Mouse (Mus musculus): ENCODE measurements around the gene Luzp1. TPM values are rescaled to one million over a fixed set of nuclear protein-coding genes. Genes with fewer than 3 reads are reported as not detected.

Luzp1 gene
- polyA plus RNA-seq, 1 experiment from 2014 or later: 83.8 TPM

DNA sequence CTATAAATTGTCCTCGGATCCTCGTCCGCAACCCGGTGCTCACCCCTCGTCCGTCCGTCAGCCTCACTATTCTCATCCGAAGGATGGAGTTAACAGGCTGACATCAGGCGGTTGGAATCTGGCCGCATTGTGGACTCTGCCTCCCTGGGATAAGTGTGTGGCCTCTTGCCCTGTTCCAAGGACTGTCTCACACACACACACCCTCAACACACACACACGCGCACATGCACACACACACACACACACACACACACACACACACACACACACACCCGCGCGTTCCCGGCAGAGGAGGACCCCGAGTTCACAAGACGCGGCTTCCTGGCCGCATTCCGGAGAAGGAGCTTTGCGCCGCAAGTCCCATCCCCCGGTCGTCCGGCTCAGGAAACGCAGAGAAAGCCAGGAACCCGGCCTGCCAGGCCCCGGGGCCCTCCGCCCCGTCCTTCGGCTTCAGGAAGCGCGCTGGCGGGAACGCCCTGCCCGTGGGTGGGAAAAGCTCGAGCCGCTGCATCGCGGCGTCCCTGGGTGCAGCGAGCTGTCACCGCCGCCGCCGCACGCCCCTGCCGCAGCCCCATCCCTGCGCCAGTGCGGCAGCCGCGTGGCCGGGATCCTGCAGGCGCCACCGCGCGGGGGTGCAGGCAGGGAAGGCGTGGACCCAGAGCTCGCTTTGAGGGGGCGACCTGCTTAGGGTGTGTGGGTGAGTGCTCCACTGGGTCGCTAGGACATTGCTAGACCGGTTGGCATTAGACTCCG is 7.3 kb upstream of the Luzp1 start, which contains the start of gene 6030445D17Rik:
Gene 6030445D17Rik (plus strand): TSS at position 165 of the 753 bp plus-strand sequence.
- peaks cover 22% of the 10 kb centered on the region for H3K4me1 ChIP-seq (replicated peaks)

DNA sequence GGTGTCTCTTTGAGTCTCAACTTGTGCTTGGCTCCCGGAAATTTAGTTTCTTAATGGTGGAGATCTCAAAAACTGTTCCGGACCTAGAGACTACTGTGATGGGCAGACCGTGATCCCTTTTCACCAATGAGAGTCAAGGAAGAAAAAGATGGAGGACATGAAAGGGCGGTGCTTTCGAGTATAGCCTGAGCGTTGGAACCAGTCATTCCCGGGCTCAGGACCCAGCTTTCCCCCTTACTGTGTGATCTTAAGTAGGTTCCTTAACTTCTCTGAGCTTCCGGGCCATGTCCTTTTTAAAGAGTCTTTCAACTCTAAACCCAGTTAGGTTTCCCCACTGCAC is 6.8 kb upstream of the Luzp1 start:
- H3K27me3 ChIP-seq (replicated peaks): peaks cover 3% of the 10 kb centered on the region; the same call in 1 of the 2 replicates
- H3K4me1 ChIP-seq (replicated peaks): peaks cover 22% of the 10 kb centered on the region
- peak overlapping the region; percentile 69 for H3K4me3 ChIP-seq
- H3K36me3 ChIP-seq: no peaks in the 10 kb centered on the region
- peak overlapping the region; percentile 75 for H3K9ac ChIP-seq
- H3K4me2 ChIP-seq: peak overlapping the region; percentile 84
- H3K27ac ChIP-seq (ENCODE audit: poor library complexity, severe bottlenecking): peak overlapping the region; percentile 62
- H3K9me3 ChIP-seq (replicated peaks): no peaks in the 10 kb centered on the region
- WGBS: 3% methylated on average over 8 of the region's 8 CpGs
- ATAC-seq (ENCODE audit: insufficient number of reproducible peaks, low FRiP score): no peak; the same call in 1 of the 2 replicates

More for the DNA sequence above, 7.3 kb upstream of the Luzp1 start, which contains the start of gene 6030445D17Rik:
- peaks cover 3% of the 10 kb centered on the region; the same call in 1 of the 2 replicates for H3K27me3 ChIP-seq (replicated peaks)
- peak within 1 kb of the TSS; percentile 84 for H3K4me2 ChIP-seq
- H3K4me3 ChIP-seq: peak within 1 kb of the TSS; percentile 69
- no peaks in the 10 kb centered on the region for H3K36me3 ChIP-seq
- no peaks in the 10 kb centered on the region for H3K9me3 ChIP-seq (replicated peaks)
- peak within 1 kb of the TSS; percentile 75 for H3K9ac ChIP-seq
- peak within 1 kb of the TSS; percentile 62 for H3K27ac ChIP-seq (ENCODE audit: poor library complexity, severe bottlenecking)
- WGBS: under 1% methylated on average over 57 of the region's 64 CpGs
- peak; percentile 79 for ATAC-seq (ENCODE audit: insufficient number of reproducible peaks, low FRiP score)

DNA sequence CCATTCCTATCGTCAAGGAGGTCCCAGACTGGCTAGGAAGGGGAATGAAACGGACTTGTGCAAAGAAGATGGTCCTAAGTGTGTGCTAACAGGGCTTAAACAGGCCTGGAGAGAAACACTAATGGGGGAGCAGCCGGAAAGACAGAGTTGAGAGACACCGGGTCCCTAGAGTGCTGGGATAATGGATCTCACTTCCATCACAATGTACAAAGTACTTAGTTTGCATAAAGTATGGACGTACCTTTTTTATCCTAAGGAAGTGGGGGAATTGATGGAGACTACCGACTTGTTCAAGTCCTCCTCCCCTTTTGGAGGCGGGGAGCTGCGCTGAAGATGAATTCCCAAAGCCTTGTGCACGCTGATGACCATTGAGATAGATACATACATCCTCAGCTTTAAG is 6.1 kb upstream of the Luzp1 start:
- Histone ChIP-seq H3K4me1 (replicated peaks) (peaks cover 22% of the 10 kb centered on the region), H3K27ac (ENCODE audit: poor library complexity, severe bottlenecking) (no peak overlapping the region), H3K4me2 (peak overlapping the region; percentile 84), H3K27me3 (replicated peaks) (peaks cover 3% of the 10 kb centered on the region; the same call in 1 of the 2 replicates), H3K9me3 (replicated peaks) (no peaks in the 10 kb centered on the region), H3K36me3 (no peaks in the 10 kb centered on the region), H3K9ac (no peak overlapping the region), H3K4me3 (peak overlapping the region; percentile 69)
- ATAC-seq (ENCODE audit: insufficient number of reproducible peaks, low FRiP score): no peak
- 27% methylated on average over 9 of the region's 9 CpGs for WGBS

DNA sequence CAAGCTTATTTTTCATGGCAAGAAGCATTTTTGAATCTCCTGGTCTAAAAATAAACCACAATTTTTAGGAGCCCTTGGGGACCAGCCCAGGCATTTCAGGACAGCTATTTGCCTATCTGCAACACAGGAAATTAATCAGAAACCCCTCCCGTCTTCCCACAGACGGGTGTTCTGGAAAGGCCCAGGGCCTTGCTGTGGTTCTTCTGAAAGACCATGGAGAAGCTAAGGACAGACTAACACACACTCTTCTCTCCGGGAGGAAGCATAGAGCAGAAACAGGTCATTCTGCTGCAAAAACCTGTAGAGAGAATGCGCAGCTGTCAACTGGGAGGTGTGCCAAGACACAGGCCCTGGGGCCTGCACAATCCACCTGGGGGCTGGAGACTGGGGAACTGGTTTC is 3.3 kb upstream of the Luzp1 start:
- no peak overlapping the region for H3K4me3 ChIP-seq
- H3K9me3 ChIP-seq (replicated peaks): no peaks in the 10 kb centered on the region
- no peak for ATAC-seq (ENCODE audit: insufficient number of reproducible peaks, low FRiP score)
- H3K36me3 ChIP-seq: no peaks in the 10 kb centered on the region
- peaks cover 3% of the 10 kb centered on the region; the same call in 1 of the 2 replicates for H3K27me3 ChIP-seq (replicated peaks)
- H3K4me2 ChIP-seq: no peak overlapping the region
- peaks cover 31% of the 10 kb centered on the region for H3K4me1 ChIP-seq (replicated peaks)
- H3K9ac ChIP-seq: 0 out of 2 replicates have a peak overlapping the region, but pooled peaks have one; percentile 7
- peak overlapping the region; percentile 38 for H3K27ac ChIP-seq (ENCODE audit: poor library complexity, severe bottlenecking)
- 31% methylated on average over 4 of the region's 4 CpGs for WGBS

DNA sequence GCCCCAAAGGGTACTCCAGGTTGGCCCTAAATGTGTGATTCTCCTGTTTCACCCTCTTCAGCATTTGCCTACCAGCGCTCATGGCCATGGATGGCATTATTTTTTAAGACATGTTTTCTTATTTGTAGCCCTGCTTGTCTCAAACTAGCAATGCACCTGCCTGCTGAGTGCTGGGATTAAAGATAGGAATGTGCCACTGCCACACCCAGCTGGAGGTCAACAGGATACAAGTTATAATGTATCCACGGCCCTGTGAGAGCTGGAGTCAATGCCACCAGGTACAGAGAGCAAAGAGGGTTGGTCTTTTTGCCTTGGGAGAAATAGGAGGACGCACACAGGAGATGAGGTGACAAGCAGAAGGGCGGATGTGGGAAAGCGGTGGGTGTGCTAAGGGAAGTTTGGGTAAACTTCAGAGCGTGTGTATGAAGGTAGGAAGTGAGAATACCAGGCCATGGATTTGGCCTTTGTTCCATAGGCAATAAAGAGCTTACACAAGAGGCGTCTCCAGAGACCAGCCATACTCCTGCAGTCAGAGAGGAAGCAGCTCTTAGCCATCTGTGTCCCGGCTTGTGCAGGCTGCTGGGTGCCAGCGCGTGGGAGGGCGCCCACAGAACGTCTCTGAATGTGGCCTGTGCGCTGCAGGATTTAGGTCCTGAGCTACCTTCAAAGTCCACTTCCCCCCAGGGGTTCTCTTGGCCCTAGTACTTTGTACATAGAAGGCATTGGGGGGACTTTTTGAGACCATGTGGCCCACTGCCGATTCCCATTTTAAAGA is 821 bp upstream of the Luzp1 start:
- H3K4me2 ChIP-seq: peak overlapping the region; percentile 74
- H3K4me3 ChIP-seq: 0 out of 2 replicates have a peak overlapping the region, but pooled peaks have one; percentile 98
- no peaks in the 10 kb centered on the region for H3K9me3 ChIP-seq (replicated peaks)
- no peaks in the 10 kb centered on the region for H3K36me3 ChIP-seq
- no peak overlapping the region for H3K27ac ChIP-seq (ENCODE audit: poor library complexity, severe bottlenecking)
- H3K4me1 ChIP-seq (replicated peaks): peaks cover 36% of the 10 kb centered on the region
- H3K9ac ChIP-seq: no peak overlapping the region
- peaks cover 3% of the 10 kb centered on the region; the same call in 1 of the 2 replicates for H3K27me3 ChIP-seq (replicated peaks)
- ATAC-seq (ENCODE audit: insufficient number of reproducible peaks, low FRiP score): no peak
- 78% methylated on average over 14 of the region's 14 CpGs for WGBS

DNA sequence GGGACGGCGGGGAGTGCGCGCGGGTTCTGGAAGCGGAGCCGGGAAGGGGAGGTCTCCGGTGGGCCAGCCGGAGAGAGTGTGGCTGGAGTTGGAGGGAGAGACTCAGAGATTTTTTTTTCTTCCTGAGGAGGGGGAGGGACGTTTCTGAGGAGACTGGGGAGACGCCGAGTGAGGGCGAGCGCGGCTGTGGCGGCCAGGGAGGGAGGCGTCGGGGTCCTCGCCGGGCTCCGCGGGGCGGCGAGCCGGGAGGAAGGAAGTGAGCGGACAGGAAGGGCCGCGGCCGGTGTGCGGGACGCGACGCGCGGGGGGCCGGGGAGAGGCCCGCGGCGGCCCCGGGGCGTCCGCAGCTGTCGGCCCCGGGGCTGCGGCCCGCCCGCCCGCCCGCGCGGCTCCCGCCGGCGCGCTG is 383 bp downstream of the Luzp1 start:
- H3K4me2 ChIP-seq: peak overlapping the region; percentile 74
- peaks cover 42% of the 10 kb centered on the region for H3K4me1 ChIP-seq (replicated peaks)
- H3K27me3 ChIP-seq (replicated peaks): 0 out of 2 replicates have a peak, but pooled peaks cover 2% of the 10 kb centered on the region
- peak overlapping the region; percentile 98 for H3K4me3 ChIP-seq
- no peaks in the 10 kb centered on the region for H3K36me3 ChIP-seq
- WGBS: under 1% methylated on average over 37 of the region's 55 CpGs
- H3K9ac ChIP-seq: peak overlapping the region; percentile 98
- ATAC-seq (ENCODE audit: insufficient number of reproducible peaks, low FRiP score): peak; percentile 82
- H3K9me3 ChIP-seq (replicated peaks): no peaks in the 10 kb centered on the region
- H3K27ac ChIP-seq (ENCODE audit: poor library complexity, severe bottlenecking): peak overlapping the region; percentile 99

DNA sequence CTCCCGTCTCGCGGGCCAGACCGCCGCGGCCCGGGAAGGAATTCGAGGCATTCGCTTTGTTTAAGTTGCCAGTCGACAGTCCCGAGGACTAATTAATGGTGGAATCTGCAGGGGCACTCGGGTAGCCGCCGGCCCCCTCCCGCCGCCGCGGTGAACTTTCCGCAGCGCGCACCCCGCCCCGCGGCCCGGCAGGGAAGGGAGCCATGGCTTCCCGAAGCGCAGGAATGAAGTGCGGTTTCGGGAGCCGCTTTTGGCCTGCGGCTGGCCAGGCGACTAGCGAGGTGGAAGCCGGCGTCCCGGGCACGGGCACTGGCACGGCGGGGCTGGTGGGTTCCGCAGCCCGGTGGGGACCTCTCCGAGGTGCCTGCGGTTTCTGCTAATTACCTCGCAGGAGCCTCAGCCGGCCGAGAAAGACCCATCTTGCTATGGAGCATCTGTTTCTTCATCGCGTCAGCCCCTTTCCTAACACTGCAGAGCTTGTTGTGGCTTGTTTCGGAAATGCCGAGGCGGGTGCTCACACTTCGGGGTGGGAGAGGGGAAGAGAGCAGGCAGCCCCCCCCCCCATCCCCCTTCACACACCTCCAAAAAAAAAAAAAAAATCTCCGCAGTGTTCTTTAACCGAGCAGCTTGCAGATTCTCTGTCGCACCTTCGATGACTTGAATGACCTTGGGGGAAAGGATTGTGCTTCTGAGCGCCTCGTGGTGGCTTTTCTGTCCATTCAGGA is 948 bp downstream of the Luzp1 start:
- 0 out of 2 replicates have a peak, but pooled peaks have one; percentile 7 for ATAC-seq (ENCODE audit: insufficient number of reproducible peaks, low FRiP score)
- Histone ChIP-seq H3K4me1 (replicated peaks) (peaks cover 42% of the 10 kb centered on the region), H3K4me2 (peak overlapping the region; percentile 74), H3K9me3 (replicated peaks) (no peaks in the 10 kb centered on the region), H3K36me3 (0 out of 2 replicates have a peak, but pooled peaks cover 2% of the 10 kb centered on the region), H3K27ac (ENCODE audit: poor library complexity, severe bottlenecking) (peak overlapping the region; percentile 99), H3K27me3 (replicated peaks) (no peaks in the 10 kb centered on the region), H3K4me3 (peak overlapping the region; percentile 98), H3K9ac (peak overlapping the region; percentile 98)
- under 1% methylated on average over 58 of the region's 58 CpGs for WGBS

DNA sequence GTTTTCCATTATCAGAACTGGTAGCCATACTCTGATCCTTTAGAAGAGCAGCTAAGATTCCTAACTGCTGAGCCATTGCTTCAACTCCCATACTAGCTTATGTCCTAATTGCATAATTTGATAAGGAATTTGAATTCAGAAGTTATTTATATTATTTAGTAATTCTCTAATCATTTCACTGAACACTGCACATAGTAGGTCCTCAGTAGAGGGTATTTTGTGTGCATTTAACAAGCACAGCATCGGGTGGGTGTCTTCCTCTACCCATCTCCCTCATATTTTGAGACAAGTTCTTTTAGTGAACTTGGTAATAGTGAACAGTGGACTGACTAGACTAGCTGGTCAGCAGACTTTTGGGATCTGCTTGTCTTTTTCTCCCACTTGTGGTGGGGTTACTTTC is 7.1 kb downstream of the Luzp1 start:
- H3K36me3 ChIP-seq: 0 out of 2 replicates have a peak, but pooled peaks cover 4% of the 10 kb centered on the region
- H3K27me3 ChIP-seq (replicated peaks): no peaks in the 10 kb centered on the region
- H3K4me1 ChIP-seq (replicated peaks): peaks cover 28% of the 10 kb centered on the region
- 91% methylated on average over 1 of the region's 1 CpGs for WGBS
- H3K4me2 ChIP-seq: no peak overlapping the region
- no peak overlapping the region for H3K9ac ChIP-seq
- no peaks in the 10 kb centered on the region for H3K9me3 ChIP-seq (replicated peaks)
- no peak for ATAC-seq (ENCODE audit: insufficient number of reproducible peaks, low FRiP score)
- H3K4me3 ChIP-seq: no peak overlapping the region
- H3K27ac ChIP-seq (ENCODE audit: poor library complexity, severe bottlenecking): no peak overlapping the region

DNA sequence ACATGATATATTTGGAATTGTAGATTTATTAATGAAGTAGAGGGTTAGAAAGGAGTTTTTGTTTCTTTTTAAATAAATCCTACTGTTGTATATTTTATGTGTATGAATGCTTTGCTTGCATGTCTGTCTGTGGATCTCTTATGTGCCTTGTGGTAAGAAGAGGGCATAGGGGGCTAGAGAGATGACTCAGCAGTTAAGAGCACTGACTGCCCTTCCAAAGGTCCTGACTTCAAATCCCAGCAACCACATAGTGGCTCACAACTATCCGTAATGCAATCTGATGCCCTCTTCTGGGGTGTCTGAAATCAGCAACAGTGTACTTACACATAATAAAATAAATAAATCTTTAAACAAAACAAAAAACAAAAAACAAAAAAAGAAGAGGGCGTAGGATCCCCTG is 17.0 kb downstream of the Luzp1 start:
- Histone ChIP-seq H3K9me3 (replicated peaks) (peaks cover 4% of the 10 kb centered on the region; the same call in 1 of the 2 replicates), H3K27ac (ENCODE audit: poor library complexity, severe bottlenecking) (no peak overlapping the region), H3K9ac (no peak overlapping the region), H3K4me1 (replicated peaks) (0 out of 2 replicates have a peak, but pooled peaks cover 2% of the 10 kb centered on the region), H3K27me3 (replicated peaks) (no peaks in the 10 kb centered on the region), H3K4me3 (no peak overlapping the region), H3K36me3 (peaks cover 8% of the 10 kb centered on the region), H3K4me2 (no peak overlapping the region)
- 83% methylated on average over 2 of the region's 2 CpGs for WGBS
- ATAC-seq (ENCODE audit: insufficient number of reproducible peaks, low FRiP score): no peak

DNA sequence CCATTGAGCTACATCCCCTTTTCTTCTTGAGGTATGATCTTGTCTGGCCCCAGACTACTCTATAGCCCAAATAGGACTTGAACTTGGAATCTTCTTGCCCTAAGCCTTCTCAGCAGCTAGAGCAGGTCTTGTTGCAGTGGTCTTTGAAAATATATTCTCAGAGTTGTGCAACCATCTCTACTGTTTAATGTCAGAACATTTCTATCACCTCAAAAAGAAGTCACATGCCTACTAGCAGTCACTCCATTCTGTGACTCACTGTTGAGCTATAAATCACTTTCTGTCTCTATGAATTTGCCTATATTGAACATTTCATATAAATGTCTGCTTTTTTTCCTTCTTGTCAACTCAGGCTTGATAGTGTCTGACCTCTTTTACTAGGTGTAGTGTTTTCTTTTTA is 26.4 kb downstream of the Luzp1 start:
- Histone ChIP-seq H3K4me3 (no peak overlapping the region), H3K9ac (no peak overlapping the region), H3K27me3 (replicated peaks) (no peaks in the 10 kb centered on the region), H3K36me3 (no peaks in the 10 kb centered on the region), H3K4me2 (no peak overlapping the region), H3K4me1 (replicated peaks) (peaks cover 13% of the 10 kb centered on the region), H3K9me3 (replicated peaks) (no peaks in the 10 kb centered on the region), H3K27ac (ENCODE audit: poor library complexity, severe bottlenecking) (no peak overlapping the region)
- ATAC-seq (ENCODE audit: insufficient number of reproducible peaks, low FRiP score): no peak
